Mouse (Mus musculus) kidney, adult 2 months (tissue): ENCODE data around the gene Gm9918.

ENCODE experiments used
- CTCF ChIP-seq: fragments of 200-500 bp; conservative IDR thresholded peaks from 2 replicates; pipeline ENCODE4 v1.5.1; 2011; ENCODE audit warnings: low read depth, mild to moderate bottlenecking, control low read depth, low read length, moderate library complexity, mixed read lengths; ENCODE audit not compliant: insufficient read depth, insufficient read length
- POLR2A ChIP-seq: fragments of 200-500 bp; IDR thresholded peaks from one replicate; pipeline ENCODE4 v1.6.1; 2011; ENCODE audit warnings: low read depth, low read length, control low read depth

- TF ChIP-seq POLR2A (no peak), CTCF (no peak)
Measured at GRCm38 (mm10) chr15:102244306-102245191, 25.8 kb upstream of the Gm9918 start.
